Mouse (Mus musculus) embryo, embryonic 10.5 days (tissue): ENCODE data around the gene Glb1.
"Not testable (repeated sequence)": the region's sequence is repeated elsewhere in the genome, so short reads cannot be mapped to it uniquely, and the experiment has no call there.

Experiments used
- DNase-seq: peaks from one replicate; pipeline ENCODE4 v3.0.0-alpha.2; 2015; ENCODE audit warnings: low spot score

Gene Glb1

DNA sequence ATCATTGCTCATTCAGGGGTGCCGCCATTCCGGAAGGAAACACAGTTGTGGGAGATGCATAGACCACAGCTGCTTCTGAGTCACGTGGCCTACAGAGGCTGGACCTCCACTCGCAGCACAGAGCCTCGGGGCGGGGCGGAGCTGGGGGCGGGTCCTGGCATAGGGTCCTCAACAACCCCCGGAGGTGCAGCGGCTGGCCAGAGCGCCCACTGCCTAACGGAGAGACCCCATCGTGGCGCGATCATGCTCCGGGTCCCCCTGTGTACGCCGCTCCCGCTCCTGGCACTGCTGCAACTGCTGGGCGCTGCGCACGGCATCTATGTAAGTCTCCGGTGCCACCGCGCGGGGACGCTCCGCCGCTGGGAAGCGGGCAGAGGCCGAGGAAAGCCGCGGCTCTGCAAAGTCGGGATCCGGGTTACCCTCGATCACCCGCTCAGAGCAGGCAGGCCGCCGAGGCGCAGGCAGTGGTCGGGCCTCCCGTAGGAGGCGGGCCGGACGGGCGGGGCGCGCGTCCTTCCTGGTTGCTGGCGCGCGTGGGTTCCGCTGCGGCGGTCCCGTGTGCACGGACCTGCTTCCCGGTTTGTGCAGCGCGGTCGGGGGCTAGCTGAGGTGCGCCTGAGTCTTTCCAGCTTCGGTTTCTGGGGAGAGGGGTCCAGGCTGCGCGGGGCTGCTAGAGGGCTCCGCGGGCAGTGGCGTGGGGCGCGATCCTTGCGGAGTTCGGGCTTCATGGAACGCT lies at the start of gene Glb1, which contains the start of gene Tmppe:
Glb1 (plus strand) TSS at position 128 of the 736 bp plus-strand sequence.
Tmppe (plus strand) TSS at position 157 of the 736 bp plus-strand sequence.
- DNase-seq, result peak; percentile 94

DNA sequence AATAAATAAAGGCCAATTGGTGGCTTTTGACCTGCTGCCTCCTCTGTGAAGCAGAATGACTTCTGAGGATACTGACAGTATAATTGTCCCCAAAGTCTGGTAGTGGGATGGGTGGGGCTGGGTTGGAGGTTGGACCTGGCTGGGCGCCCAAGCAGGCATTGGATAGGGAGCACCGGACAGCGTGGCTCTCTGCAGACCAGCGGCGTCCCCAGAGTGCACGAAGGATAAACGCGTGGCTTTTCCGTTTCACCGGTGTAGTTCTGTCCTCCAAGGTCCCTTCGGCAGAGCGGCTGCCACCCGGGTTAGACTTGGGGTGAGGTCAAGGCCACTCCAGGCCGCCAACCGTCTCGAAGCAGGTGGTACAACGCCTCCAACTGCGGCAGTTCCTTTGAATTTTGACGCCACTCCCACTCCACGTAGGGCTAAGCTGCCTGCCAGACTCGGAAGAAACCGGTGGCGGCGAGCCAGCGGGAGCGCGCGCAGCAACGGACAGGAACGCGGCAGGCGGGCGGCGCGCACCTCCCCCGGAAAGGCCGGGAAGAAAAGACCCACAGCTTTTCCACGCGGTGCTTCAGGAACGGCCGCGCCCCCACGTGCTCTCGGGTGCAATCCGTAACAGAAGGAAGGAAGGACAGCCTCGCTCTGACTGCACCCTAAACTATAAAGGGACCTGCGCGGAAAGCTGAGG lies 32.9 kb upstream of the Glb1 start:
- peak; percentile 67 for DNase-seq

DNA sequence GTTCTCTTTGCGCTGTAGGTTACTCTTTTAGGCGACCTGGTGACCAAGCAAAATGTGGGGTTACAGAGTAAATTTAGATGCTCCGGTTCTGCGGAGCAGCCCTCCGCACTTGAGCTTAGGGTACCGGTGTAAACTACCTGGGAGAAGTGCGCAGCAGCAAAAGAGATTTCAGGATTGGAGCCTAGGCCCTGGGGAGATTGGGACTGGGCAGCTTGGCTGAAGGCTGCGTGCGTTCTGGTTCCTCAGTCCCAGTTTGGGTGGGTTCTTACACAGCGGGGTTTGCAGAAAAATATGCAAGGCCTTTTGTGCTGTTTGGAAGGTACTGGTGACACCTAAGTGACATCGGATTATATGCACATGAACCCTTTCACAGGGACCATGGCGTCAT lies 32.4 kb upstream of the Glb1 start:
- DNase-seq, result no peak

DNA sequence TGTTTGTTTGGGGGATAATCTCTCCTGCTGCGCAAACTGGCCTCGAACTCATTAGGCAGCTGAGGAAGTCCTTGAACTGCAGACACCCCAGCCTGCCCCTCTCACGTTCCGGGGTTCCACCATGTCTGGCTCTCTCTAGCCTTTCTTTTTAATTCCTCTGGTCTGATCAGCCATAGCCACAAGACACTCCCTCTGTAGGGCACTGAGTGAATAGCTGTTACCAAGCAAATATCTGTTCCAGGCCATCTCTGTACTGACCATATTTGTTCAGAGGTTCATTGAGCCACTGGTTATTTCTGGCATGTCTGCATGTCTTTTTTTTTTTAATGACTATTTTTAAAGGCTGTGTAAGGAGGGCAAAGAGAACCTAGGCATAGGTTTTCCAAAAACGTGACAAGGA lies 31.5 kb upstream of the Glb1 start:
- DNase-seq, result peak; percentile 38

DNA sequence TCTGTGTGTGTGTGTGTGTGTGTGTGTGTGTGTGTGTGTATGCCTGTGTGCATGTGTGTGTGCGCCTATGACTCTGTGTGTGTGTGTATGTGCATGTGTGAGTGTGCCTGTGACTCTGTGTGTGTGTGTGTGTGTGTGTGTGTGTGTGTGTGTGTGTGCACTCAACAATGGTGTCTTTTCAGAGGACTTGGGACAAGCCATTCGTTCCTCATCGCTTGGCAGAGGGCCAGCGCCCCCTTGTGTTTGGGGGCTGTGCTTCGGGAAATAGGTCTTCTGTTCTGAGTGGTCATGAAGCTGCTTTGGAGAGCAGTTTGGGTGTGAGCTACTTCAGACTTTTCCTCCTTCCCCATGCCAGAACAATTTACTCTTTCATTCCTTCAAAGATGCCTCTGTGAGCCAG lies 29.2 kb upstream of the Glb1 start:
- DNase-seq, result peak; percentile 21

DNA sequence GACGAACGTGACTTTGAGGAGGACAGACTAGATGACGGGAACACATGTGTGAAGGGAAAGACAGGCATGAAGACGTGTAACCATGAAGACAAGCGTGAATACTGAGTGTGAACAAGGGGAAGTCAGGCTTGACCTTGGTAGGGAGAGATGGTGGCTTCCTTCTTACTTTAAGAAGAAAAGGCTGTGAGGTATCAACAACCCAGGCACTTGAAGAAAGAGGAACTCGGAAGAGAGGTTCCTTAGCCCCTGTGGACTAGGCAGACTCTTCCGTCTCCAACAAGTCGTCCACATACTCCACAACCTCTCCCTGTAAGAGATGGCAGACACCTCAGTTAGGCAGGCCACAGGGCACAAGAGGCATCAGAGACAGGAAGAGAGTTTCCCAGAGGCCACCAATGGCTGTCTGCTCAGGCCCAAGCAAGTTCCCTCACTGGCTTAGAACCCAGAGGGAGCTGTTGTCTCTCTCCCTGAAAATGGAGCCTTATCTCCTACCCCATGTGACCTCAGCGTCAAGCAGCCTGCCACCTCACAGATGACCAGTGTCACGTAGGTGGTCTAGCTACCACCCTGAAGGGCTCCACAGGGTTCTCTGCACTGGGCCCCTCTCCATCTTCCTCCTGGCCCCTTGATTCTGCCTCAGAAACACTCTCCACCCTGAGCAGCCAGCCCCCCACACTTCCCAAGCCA lies 25.5 kb upstream of the Glb1 start:
- DNase-seq, result no peak

DNA sequence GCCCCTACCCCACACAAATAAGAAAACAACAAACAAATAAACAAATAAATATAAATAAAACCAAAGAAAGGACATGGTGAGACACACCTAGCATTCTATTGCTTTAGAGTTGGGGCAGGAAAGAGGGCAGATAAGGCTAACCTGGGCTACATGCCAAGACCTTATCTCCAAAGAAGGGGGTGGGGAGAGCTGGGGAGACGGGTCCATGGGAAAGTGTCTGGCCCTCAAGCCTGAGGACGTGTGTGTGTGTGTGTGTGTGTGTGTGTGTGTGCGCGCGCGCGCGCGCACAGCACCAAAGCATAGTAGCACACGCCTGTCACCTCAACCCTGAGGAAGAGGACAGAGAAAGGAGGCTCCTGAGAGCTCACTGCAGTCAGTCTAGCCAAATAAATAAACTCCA lies 23.7 kb upstream of the Glb1 start:
- no peak for DNase-seq

DNA sequence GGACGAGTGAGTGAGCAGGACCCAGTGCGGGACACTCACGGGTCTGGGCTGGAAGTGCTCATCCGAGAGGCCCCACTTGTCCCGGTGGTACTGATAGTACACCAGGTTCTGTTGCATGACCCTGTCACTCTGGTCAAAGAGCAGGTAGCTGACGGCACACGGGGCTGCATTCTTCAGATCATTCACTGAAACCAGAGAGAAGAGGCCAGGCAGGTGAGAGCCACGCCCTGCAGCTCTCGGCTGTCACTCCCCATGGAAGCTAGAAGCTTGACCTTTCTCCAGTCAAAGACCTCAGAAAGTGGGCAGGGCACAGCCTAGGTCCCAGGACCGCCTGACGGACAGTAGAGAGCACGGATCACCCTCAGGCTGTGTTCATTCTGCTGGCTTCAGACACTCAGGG lies 21.0 kb upstream of the Glb1 start:
- no peak for DNase-seq

DNA sequence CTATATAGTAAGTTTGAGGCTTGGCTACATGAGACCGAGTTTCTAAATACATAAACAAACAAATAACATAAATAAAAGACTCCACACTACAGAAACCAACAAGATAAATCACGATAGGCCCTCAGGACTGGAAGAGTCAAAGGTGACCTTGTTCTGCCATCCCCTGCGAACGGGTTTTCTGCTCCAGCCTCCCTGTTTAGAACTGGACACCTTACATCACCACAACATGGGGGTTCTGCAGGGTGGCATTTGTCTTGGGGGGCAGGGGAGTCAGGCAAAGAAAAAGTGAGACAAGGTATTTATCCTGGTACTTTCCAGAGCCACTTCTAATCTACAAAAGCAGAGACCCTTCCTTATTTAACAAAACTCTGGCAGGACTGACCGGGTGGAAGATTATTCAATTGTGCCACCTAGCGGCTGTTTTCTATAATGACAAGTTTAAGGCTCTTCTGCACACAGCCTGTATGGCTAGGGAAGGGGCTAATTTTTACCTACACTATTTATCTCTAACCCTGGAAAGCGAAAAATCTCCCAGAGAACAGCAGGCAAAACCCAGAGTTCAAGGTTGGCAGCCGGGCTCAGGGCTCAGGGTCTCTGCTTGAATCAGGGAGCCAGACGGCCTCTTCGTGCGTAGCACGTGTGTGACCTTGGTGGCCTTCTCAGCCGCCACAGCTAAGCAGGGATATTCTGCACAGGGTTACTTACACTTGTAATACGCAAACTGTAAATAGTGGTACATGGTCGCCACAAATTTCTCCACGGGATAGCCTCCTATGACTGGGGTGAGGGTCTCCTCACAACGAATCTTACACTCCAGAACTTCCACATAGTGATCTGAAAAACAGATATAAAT lies 19.8 kb upstream of the Glb1 start:
- DNase-seq, result peak; percentile 86

DNA sequence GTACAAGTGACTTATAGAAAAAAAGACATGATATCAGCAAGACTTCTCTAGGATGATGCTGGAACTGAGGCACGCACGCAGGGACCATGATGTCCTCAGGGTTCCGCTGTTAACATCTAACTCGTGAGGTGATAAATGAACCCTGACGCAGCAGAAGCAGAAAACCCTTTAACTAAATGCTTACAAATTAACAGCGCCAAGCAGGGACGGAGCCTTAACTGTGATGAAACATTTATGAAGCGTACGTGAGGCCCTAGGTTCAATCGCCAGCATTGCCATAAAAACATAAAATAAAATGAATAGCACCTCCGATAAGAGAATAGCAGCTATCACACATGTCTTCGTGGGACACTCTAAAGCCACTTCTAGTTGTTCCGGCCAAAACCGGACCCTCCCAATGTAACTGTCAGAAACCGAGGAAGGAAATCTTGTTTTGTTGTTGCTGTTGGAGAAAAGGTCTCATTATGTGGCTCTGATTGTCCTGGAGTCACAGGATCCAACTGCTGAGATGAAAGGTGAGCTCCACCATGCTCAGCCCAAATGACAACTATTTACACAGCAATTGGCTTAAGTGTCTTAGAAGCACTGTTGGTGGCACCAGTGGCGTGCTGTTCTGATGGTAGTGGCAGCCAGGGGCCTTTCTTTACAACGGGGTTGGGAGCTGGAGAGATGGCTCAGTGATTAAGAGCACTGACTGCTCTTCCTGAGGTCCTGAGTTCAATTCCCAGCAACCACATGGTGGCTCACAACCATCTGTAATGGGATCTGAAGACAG lies 17.8 kb upstream of the Glb1 start:
- DNase-seq, result no peak

DNA sequence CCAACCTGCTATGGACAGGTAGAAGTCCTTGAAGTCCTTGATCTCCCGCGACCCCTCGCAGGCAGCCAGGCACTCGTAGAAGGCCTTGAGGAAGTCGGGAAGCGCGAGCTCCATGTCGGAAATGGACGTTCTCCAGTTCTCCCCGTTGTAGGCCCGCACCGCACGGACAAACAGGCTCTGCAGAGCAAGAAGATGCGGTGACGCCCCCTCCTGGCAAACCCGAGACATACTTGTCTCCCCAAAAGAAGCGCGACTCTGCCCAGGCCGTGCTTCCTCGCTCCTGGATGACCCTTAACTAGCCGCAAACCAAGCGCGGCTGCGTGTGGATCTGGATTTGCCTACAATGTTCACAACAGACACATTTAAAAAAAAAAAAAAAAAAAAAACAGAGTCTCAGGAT lies 16.2 kb upstream of the Glb1 start:
- no peak for DNase-seq

DNA sequence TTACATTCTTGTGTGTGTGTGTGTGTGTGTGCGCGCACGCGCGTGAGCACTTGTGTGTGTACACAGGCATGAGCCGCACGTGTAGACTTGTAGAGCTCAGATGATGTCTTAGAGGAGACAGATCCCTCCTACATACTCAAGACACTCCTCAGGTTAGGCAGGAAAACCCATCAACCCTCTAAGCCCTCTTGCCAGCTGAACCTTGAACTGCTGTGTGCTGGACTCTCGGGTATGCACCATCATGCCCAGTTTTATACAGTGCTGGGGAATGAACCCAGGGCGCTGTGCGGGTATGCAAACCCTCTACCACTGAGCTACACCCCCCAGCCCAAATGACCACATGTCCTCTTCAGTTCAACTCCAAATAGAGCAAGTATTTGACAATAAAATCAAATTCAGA lies 15.7 kb upstream of the Glb1 start:
- no peak for DNase-seq

DNA sequence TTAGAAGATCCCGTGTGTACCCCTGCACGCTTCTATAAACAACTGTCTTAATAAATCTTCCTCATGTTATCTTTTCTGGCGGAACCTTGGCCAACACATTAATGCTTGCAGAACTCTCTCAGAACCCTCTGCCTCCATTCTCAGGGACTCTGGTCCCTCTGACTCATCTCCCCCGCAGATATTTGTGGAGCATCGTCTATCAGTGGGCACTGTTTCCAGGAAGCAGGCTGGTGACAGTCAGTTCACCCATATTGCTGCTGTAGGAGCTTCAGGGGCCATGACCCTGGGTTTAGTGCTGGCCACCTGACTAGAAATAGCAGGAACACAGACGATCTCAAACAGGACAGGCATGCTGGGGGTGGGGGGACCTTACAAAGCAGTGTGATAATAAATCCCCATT lies 13.8 kb upstream of the Glb1 start:
- DNase-seq, result no peak

DNA sequence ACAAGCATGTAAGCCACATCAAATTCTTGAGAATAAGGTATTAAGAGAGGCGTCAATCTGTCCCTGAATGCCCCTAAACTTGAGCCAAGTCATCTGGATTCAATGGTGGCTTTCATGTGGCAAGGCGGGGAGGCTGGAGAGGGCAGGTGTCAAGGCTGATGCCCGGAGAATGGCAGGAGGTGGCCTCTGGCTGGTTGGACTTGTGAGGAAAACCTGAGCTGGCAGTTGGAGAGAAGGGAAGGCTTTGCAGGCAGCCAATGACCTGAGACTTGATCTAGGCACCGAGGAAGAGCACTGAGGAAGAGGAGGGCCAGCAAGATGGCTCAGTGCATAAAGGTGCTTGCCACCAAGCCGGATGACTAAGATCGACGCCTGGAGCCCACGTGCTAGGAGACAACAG lies 12.6 kb upstream of the Glb1 start:
- no peak for DNase-seq

DNA sequence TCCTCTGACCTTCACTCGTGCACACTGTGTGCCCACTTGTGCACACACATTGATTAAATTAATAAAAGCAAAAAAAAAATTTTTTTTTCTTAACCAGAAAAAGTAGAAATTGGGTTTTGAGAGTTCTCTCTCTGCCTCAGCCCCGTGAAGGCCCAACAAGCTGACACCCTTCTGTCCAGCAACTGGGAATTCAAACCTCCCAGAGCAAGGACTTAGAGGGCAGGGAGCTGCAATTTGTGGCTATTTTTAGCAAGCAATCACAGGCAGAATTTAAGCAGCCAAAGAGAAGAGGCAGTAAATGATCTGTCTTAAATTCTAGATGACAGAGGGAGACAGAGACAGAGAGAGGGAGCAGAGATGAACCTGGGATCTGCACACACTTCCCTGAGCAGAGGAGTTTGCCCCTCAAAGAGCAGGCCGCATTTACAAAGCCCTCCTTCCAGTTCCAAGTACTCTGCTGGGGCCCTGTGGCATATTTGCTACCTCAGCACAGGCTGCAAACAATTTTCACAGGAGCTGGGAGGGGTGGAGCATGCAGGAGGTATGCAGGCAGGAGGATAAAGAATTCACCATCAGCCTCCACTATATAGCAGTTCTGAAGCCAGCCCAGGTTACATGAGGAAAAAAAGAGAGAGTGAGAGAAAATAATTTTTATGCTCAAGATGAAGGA lies 12.0 kb upstream of the Glb1 start:
- no peak for DNase-seq

DNA sequence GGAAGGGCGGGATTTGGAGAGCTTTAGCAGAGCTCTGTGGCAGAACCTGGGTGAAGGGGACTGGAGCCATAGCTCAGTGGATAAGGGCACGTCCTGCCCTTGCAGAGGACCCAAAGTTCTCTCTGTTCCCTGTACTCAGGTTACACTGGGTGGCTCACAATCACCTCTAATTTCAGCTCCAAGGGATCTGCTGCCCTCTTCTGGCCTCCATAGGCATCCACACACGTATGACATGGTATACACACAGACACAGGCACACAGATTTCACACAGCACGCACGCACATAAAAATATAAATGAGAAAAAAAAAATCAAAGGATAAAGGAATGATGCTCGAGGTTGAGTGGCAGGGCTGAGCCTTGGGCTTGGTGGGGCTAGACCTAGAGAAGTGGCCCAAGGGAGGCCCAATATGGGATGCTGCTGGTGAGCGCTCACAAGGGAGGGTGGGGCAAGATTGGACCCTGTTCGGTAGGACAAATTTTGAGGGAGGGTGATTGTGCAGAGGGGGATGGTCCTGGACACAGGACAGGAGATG lies 11.4 kb upstream of the Glb1 start:
- peak; percentile 59 for DNase-seq

DNA sequence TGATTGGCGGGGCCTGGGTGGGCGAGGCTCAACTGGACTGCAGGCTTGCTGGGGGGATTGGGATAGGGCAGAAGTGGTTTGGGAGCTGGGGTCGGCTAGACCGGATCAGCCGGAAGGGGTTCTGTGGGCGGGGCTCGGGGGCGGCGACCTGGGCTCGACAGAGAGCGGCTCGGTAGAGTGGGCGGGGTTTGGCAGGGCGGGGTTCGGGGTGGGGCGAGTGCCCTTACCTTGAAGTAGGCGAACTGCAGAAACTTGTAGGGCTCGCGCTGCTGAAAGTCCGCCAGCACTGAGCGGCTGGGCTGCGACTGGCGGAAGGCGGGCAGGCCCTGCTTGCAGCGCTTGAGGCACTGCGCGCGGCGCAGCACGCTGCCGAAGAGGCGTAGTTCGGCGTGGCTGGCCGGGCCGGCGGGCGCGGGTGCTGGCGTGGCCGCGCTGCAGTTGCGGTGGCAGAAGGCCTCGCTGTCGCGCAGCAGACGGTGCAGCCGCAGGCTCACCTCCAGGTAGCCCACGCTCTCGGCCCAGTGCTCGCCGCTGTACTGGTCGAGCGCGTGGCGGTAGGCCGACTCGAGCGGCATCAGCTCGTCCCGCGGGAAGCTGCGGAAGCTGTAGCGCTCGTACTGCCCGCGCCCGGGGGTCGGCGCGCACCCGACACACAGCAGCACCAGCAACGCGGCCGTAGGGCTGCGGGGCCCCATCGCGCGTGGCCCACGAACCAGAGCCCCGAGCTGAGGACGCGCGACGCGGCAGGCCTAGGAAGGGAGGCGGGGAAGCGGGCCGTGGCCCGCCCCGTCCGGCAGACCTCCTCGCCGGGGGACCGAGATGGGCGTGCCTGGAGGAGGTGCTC lies 10.7 kb upstream of the Glb1 start, which contains the start of gene Crtap:
Crtap (minus strand) TSS at position 771 of the 844 bp plus-strand sequence.
- peak; percentile 73 for DNase-seq

DNA sequence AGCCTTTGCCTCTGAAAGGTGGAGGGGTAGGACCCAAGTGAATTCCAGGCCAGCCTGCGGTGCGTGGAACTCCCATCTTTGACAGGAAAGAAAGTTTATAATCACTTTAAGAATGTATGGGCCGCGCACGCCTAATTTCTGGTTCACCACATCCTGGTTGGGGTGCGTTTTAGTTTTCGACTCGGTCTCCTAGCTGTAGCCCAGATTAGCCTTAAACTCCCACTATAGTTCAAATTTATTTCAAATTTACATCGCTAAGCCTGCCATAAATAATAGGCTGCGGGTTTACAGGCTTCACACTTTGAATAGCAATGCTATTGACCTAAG lies 10.2 kb upstream of the Glb1 start:
- no peak for DNase-seq

DNA sequence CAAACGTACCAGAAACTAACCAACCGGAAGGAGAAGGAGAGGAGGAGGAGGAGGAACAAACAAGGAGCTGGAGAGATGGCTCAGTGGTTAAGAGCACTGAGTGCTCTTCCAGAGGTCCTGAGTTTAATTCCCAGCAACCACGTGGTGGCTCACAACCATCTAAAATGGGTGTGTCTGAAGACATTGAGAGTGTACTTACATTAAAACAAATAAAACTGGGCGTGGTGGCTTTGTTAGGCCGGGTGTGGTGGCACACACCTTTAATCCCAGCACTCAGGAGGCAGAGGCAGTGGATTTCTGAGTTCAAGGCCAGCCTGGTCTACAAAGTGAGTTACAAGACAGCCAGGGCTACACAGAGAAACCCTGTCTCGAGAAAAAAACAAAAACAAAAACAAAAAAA lies 6.7 kb upstream of the Glb1 start:
- DNase-seq, result not testable (repeated sequence)

DNA sequence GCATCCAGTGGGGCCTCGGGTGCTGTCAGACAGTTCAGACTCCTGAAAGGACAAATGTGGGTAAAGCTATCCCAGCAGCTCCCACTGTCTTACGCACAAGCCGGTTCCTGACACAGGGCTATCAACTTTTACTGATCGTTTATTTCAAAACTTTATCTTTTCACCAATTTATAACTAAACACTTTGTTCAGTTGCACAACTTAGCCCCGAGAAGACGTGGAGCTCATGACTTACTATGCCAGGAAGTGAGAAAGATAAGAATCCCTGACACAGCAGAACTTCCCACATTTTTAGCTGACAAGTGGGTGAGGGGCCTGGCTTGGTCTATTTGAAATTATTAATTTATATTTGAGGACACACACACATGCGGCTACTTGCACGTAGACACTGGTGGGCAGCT lies 6.2 kb upstream of the Glb1 start:
- no peak for DNase-seq
